ENCODE assay signal across 18 mouse cellular contexts in genomic region chr2:63405405-63405804, GRCm38 (mm10).
DNase-seq lines count a peak whose midpoint lies in the region; ATAC-seq and TF ChIP-seq lines count a peak whose summit lies in the region.
"Had no signal": no experiment of that assay in that cellular context is flagged by ENCODE, and none has a peak within 500 bp of the region (broad histone marks: within the 10 kb centered on the region; RNA-seq: fewer than 3 reads in every experiment).

No protein-coding gene starts in this region.

- H3K4me1 ChIP-seq in hindbrain, postnatal 0 days (ENCODE audit: insufficient read depth, low read length) = no peaks in the 10 kb centered on the region
- H3K4me1 ChIP-seq: heart, embryonic 12.5 days; intestine, embryonic 15.5 days; kidney, embryonic 15.5 days; megakaryocyte, embryonic 14.5 days had no signal

- 44% methylated on average over 1 of the region's 1 CpGs for WGBS in hindbrain, postnatal 0 days

- DNase-seq in cerebellum, postnatal 10 days = peak; percentile 88 to 89
- no peak for DNase-seq in cerebellum, adult 11 months
- DNase-seq in left cerebral cortex, postnatal 4 days = peak; percentile 77
- no peak for DNase-seq in left cerebral cortex, adult 8-10 months (ENCODE audit: low spot score in 2 of 2)
- peak; percentile 9 to 21 for DNase-seq in cerebellum, postnatal 36 days
- DNase-seq in hindbrain, postnatal 0 days (ENCODE audit: low spot score) = peak; percentile 73
- DNase-seq in right cerebral cortex, postnatal 4 days = no peak
- no peak for DNase-seq in layer of hippocampus, adult 2 months (ENCODE audit: low spot score in 2 of 2)
- DNase-seq: adrenal gland, adult 8-10 months; lung, postnatal 10 days; right cerebral cortex, postnatal 14 days had no signal

- peak; percentile 84 for ATAC-seq in hindbrain, postnatal 0 days
- ATAC-seq: intestine, embryonic 15.5 days had no signal

- intact Hi-C loops in left cerebral cortex, postnatal 4 days (cut with DNase I) = no loop called here

- no peak overlapping the region for H3K27ac ChIP-seq in hindbrain, postnatal 0 days
- H3K27ac ChIP-seq in layer of hippocampus, adult 2 months = no peak overlapping the region
- H3K27ac ChIP-seq: intestine, embryonic 15.5 days; kidney, embryonic 15.5 days had no signal

- no peaks in the 10 kb centered on the region for H3K9me3 ChIP-seq in hindbrain, postnatal 0 days (ENCODE audit: low read length)
- H3K9me3 ChIP-seq: heart, embryonic 12.5 days; intestine, embryonic 15.5 days; kidney, embryonic 15.5 days; megakaryocyte, embryonic 14.5 days had no signal

- TF ChIP-seq CTCF in hindbrain, postnatal 0 days (IDR thresholded peaks at IDR 0.05; ENCODE audit: low read depth) = no peak
- TF ChIP-seq CTCF in layer of hippocampus, adult 2 months (conservative IDR thresholded peaks at IDR 0.05) = no peak

- no peak overlapping the region for H3K9ac ChIP-seq in hindbrain, postnatal 0 days (replicated peaks; ENCODE audit: low read length)
- H3K9ac ChIP-seq: heart, embryonic 12.5 days; intestine, embryonic 15.5 days; kidney, embryonic 15.5 days had no signal

- no peak overlapping the region for H3K4me2 ChIP-seq in hindbrain, postnatal 0 days (ENCODE audit: low read depth, low read length)
- H3K4me2 ChIP-seq: heart, embryonic 12.5 days; intestine, embryonic 15.5 days; kidney, embryonic 15.5 days had no signal

- H3K4me3 ChIP-seq in hindbrain, postnatal 0 days (ENCODE audit: low read length) = no peak overlapping the region
- H3K4me3 ChIP-seq in layer of hippocampus, adult 2 months = no peak overlapping the region
- H3K4me3 ChIP-seq: erythroblast, embryonic 14.5 days; heart, embryonic 12.5 days; intestine, embryonic 15.5 days; kidney, embryonic 15.5 days; megakaryocyte, embryonic 14.5 days; myocyte had no signal

- H3K27me3 ChIP-seq in hindbrain, postnatal 0 days (ENCODE audit: insufficient read depth, low read length) = no peaks in the 10 kb centered on the region
- H3K27me3 ChIP-seq: CH12.LX; heart, embryonic 12.5 days; intestine, embryonic 15.5 days; kidney, embryonic 15.5 days; megakaryocyte, embryonic 14.5 days had no signal

- no peaks in the 10 kb centered on the region for H3K36me3 ChIP-seq in hindbrain, postnatal 0 days (ENCODE audit: insufficient read depth, low read length)
- H3K36me3 ChIP-seq: heart, embryonic 12.5 days; intestine, embryonic 15.5 days; kidney, embryonic 15.5 days had no signal

Comparison
In these comparisons a context has a peak if more than half of its experiments do, and no peak if none do; other contexts are left out.
1. DNase-seq: peak in cerebellum, postnatal 10 days (2 of 2), left cerebral cortex, postnatal 4 days (single experiment), cerebellum, postnatal 36 days (2 of 2) and hindbrain, postnatal 0 days (single experiment); none in cerebellum, adult 11 months (single experiment), left cerebral cortex, adult 8-10 months (0 of 2), right cerebral cortex, postnatal 4 days (single experiment) and layer of hippocampus, adult 2 months (0 of 2).